Mouse (Mus musculus) erythroblast, embryonic 14.5 days (primary cell): ENCODE results near the gene Hes7.

Source experiments
- GATA1 ChIP-seq: IDR thresholded peaks from 2 replicates; pipeline ENCODE4 v1.6.1; 2012; ENCODE audit warnings: low read length, inconsistent platforms, mixed read lengths
- TAL1 ChIP-seq: IDR thresholded peaks from 3 replicates; pipeline ENCODE4 v1.6.1; 2012; ENCODE audit warnings: low read length, inconsistent platforms, mixed read lengths

- TF ChIP-seq TAL1 (no peak), GATA1 (no peak)
Measured at GRCm38 (mm10) chr11:69149728-69150127, 29.5 kb downstream of the Hes7 start.
